Mouse (Mus musculus): ENCODE measurements at regions not wholly inside any gene's neighbourhood (a gene's known extent, or its start where the extent isn't known, plus 50 kb on each side); places are given as distances from the start of the nearest gene placed in this dataset.
A peak's percentile ranks its signal among the peaks of the same experiment; 100 is the strongest.

GRCm38 (mm10) chr6:100088576-100088975 is 198.7 kb downstream of the Rybp start:
- no peak overlapping the region for H3K27ac ChIP-seq
- H3K4me2 ChIP-seq (replicated peaks), result no peak overlapping the region
- no peaks in the 10 kb centered on the region for H3K36me3 ChIP-seq
- peaks cover 4% of the 10 kb centered on the region; the same call in 1 of the 2 replicates for H3K4me1 ChIP-seq (replicated peaks)
- no peaks in the 10 kb centered on the region for H3K9me3 ChIP-seq
- H3K27me3 ChIP-seq, result no peaks in the 10 kb centered on the region
- H3K9ac ChIP-seq (replicated peaks), result no peak overlapping the region
- WGBS, result 51% methylated on average over 4 of the region's 4 CpGs
- ATAC-seq, result no peak
- no peak overlapping the region for H3K4me3 ChIP-seq (replicated peaks)

- H3K27me3 ChIP-seq, result no peaks in the 10 kb centered on the region
- no peak overlapping the region for H3K4me2 ChIP-seq (replicated peaks)
- ATAC-seq, result no peak
- H3K27ac ChIP-seq, result no peak overlapping the region
- WGBS, result 90% methylated on average over 7 of the region's 7 CpGs
- H3K9me3 ChIP-seq, result no peaks in the 10 kb centered on the region
- H3K4me1 ChIP-seq (replicated peaks), result peaks cover 4% of the 10 kb centered on the region; the same call in 1 of the 2 replicates
- no peak overlapping the region for H3K4me3 ChIP-seq (replicated peaks)
- no peaks in the 10 kb centered on the region for H3K36me3 ChIP-seq
- no peak overlapping the region for H3K9ac ChIP-seq (replicated peaks)
These were observed 200.5 kb downstream of the Rybp start for GRCm38 (mm10) chr6:100086807-100087206.

- no peak overlapping the region for H3K4me2 ChIP-seq (replicated peaks)
- 17% methylated on average over 1 of the region's 1 CpGs for WGBS
- H3K36me3 ChIP-seq, result no peaks in the 10 kb centered on the region
- no peak overlapping the region for H3K4me3 ChIP-seq (replicated peaks)
- no peak overlapping the region for H3K27ac ChIP-seq
- no peaks in the 10 kb centered on the region for H3K9me3 ChIP-seq
- 0 out of 2 replicates have a peak, but pooled peaks have one; percentile 17 for ATAC-seq
- no peaks in the 10 kb centered on the region for H3K27me3 ChIP-seq
- no peak overlapping the region for H3K9ac ChIP-seq (replicated peaks)
- H3K4me1 ChIP-seq (replicated peaks), result peaks cover 4% of the 10 kb centered on the region; the same call in 1 of the 2 replicates
These were observed 201.3 kb downstream of the Rybp start for GRCm38 (mm10) chr6:100085981-100086380.

GRCm38 (mm10) chr6:100083868-100084477 is 203.3 kb downstream of the Rybp start:
- Histone ChIP-seq H3K4me3 (replicated peaks) (no peak overlapping the region), H3K27ac (no peak overlapping the region), H3K4me1 (replicated peaks) (peaks cover 4% of the 10 kb centered on the region; the same call in 1 of the 2 replicates), H3K27me3 (no peaks in the 10 kb centered on the region), H3K36me3 (no peaks in the 10 kb centered on the region), H3K4me2 (replicated peaks) (no peak overlapping the region), H3K9ac (replicated peaks) (no peak overlapping the region), H3K9me3 (no peaks in the 10 kb centered on the region)
- 95% methylated on average over 4 of the region's 4 CpGs for WGBS
- no peak for ATAC-seq

- 81% methylated on average over 5 of the region's 5 CpGs for WGBS
- no peaks in the 10 kb centered on the region for H3K27me3 ChIP-seq
- no peak for ATAC-seq
- H3K4me1 ChIP-seq (replicated peaks), result peaks cover 4% of the 10 kb centered on the region; the same call in 1 of the 2 replicates
- H3K4me2 ChIP-seq (replicated peaks), result no peak overlapping the region
- no peak overlapping the region for H3K27ac ChIP-seq
- no peaks in the 10 kb centered on the region for H3K9me3 ChIP-seq
- H3K9ac ChIP-seq (replicated peaks), result no peak overlapping the region
- no peaks in the 10 kb centered on the region for H3K36me3 ChIP-seq
- no peak overlapping the region for H3K4me3 ChIP-seq (replicated peaks)
These were observed 204.2 kb downstream of the Rybp start for GRCm38 (mm10) chr6:100083127-100083526.

- peak; percentile 63 for ATAC-seq
- no peak overlapping the region for H3K4me3 ChIP-seq (replicated peaks)
- H3K4me1 ChIP-seq (replicated peaks), result peaks cover 20% of the 10 kb centered on the region
- H3K27me3 ChIP-seq, result peaks cover 9% of the 10 kb centered on the region; the same call in 1 of the 2 replicates
- WGBS, result 21% methylated on average over 10 of the region's 10 CpGs
- no peak overlapping the region for H3K9ac ChIP-seq (replicated peaks)
- no peak overlapping the region for H3K27ac ChIP-seq
- 0 out of 2 replicates have a peak overlapping the region, but pooled peaks have one; percentile 7 for H3K4me2 ChIP-seq (replicated peaks)
- no peaks in the 10 kb centered on the region for H3K36me3 ChIP-seq
- 0 out of 2 replicates have a peak, but pooled peaks cover 8% of the 10 kb centered on the region for H3K9me3 ChIP-seq
These were observed 212.5 kb downstream of the Rybp start for GRCm38 (mm10) chr6:100074672-100075335.

GRCm38 (mm10) chr6:100072261-100072968 is 214.9 kb downstream of the Rybp start:
- H3K36me3 ChIP-seq, result no peaks in the 10 kb centered on the region
- H3K9ac ChIP-seq (replicated peaks), result no peak overlapping the region
- no peak overlapping the region for H3K4me3 ChIP-seq (replicated peaks)
- ATAC-seq, result no peak
- 68% methylated on average over 6 of the region's 6 CpGs for WGBS
- 0 out of 2 replicates have a peak, but pooled peaks cover 5% of the 10 kb centered on the region for H3K9me3 ChIP-seq
- H3K4me1 ChIP-seq (replicated peaks), result peaks cover 20% of the 10 kb centered on the region
- H3K27me3 ChIP-seq, result peaks cover 9% of the 10 kb centered on the region; the same call in 1 of the 2 replicates
- no peak overlapping the region for H3K27ac ChIP-seq
- no peak overlapping the region for H3K4me2 ChIP-seq (replicated peaks)

GRCm38 (mm10) chr6:100069151-100069550 is 218.1 kb downstream of the Rybp start:
- 75% methylated on average over 4 of the region's 4 CpGs for WGBS
- Histone ChIP-seq H3K4me2 (replicated peaks) (no peak overlapping the region), H3K27ac (no peak overlapping the region), H3K9me3 (no peaks in the 10 kb centered on the region), H3K9ac (replicated peaks) (no peak overlapping the region), H3K4me1 (replicated peaks) (0 out of 2 replicates have a peak, but pooled peaks cover 5% of the 10 kb centered on the region), H3K36me3 (no peaks in the 10 kb centered on the region), H3K4me3 (replicated peaks) (no peak overlapping the region), H3K27me3 (peaks cover 2% of the 10 kb centered on the region; the same call in 1 of the 2 replicates)
- no peak for ATAC-seq

GRCm38 (mm10) chr6:100067273-100067672 is 220.0 kb downstream of the Rybp start:
- 93% methylated on average over 4 of the region's 4 CpGs for WGBS
- no peak overlapping the region for H3K9ac ChIP-seq (replicated peaks)
- no peaks in the 10 kb centered on the region for H3K36me3 ChIP-seq
- peaks cover 2% of the 10 kb centered on the region; the same call in 1 of the 2 replicates for H3K27me3 ChIP-seq
- H3K4me3 ChIP-seq (replicated peaks), result no peak overlapping the region
- H3K4me2 ChIP-seq (replicated peaks), result no peak overlapping the region
- H3K27ac ChIP-seq, result no peak overlapping the region
- H3K9me3 ChIP-seq, result no peaks in the 10 kb centered on the region
- 0 out of 2 replicates have a peak, but pooled peaks cover 2% of the 10 kb centered on the region for H3K4me1 ChIP-seq (replicated peaks)
- ATAC-seq, result no peak

GRCm38 (mm10) chr6:100065586-100065985 is 221.7 kb downstream of the Rybp start:
- H3K9me3 ChIP-seq, result no peaks in the 10 kb centered on the region
- 95% methylated on average over 3 of the region's 3 CpGs for WGBS
- H3K4me2 ChIP-seq (replicated peaks), result no peak overlapping the region
- H3K27ac ChIP-seq, result no peak overlapping the region
- peaks cover 2% of the 10 kb centered on the region; the same call in 1 of the 2 replicates for H3K27me3 ChIP-seq
- no peaks in the 10 kb centered on the region for H3K36me3 ChIP-seq
- H3K9ac ChIP-seq (replicated peaks), result no peak overlapping the region
- no peak for ATAC-seq
- no peaks in the 10 kb centered on the region for H3K4me1 ChIP-seq (replicated peaks)
- no peak overlapping the region for H3K4me3 ChIP-seq (replicated peaks)

- Histone ChIP-seq H3K27ac (no peak overlapping the region), H3K4me2 (replicated peaks) (no peak overlapping the region), H3K27me3 (peaks cover 8% of the 10 kb centered on the region; the same call in 1 of the 2 replicates), H3K9me3 (no peaks in the 10 kb centered on the region), H3K9ac (replicated peaks) (no peak overlapping the region), H3K4me1 (replicated peaks) (no peaks in the 10 kb centered on the region), H3K4me3 (replicated peaks) (no peak overlapping the region), H3K36me3 (no peaks in the 10 kb centered on the region)
- 91% methylated on average over 8 of the region's 8 CpGs for WGBS
- ATAC-seq, result no peak
These were observed 224.3 kb downstream of the Rybp start for GRCm38 (mm10) chr6:100062961-100063360.

GRCm38 (mm10) chr6:100059803-100060202 is 227.5 kb downstream of the Rybp start:
- Histone ChIP-seq H3K9me3 (no peaks in the 10 kb centered on the region), H3K4me2 (replicated peaks) (no peak overlapping the region), H3K9ac (replicated peaks) (no peak overlapping the region), H3K27me3 (peaks cover 20% of the 10 kb centered on the region), H3K4me1 (replicated peaks) (no peaks in the 10 kb centered on the region), H3K36me3 (no peaks in the 10 kb centered on the region), H3K27ac (no peak overlapping the region), H3K4me3 (replicated peaks) (no peak overlapping the region)
- 48% methylated on average over 8 of the region's 8 CpGs for WGBS
- ATAC-seq, result 0 out of 2 replicates have a peak, but pooled peaks have one; percentile 56

Measured in midbrain, embryonic 13.5 days (tissue).